Mouse (Mus musculus) hindbrain, embryonic 15.5 days (tissue): ENCODE measurements around the gene Adamts4. TPM values are rescaled to one million over a fixed set of nuclear protein-coding genes. Genes with fewer than 3 reads are reported as not detected.
A peak's percentile ranks its signal among the peaks of the same experiment; 100 is the strongest.

Experiments used
- ATAC-seq: fragments of 200-750 bp; cut with Nextera tagmentation; 2 replicates; pipeline ENCODE4 v1.8.0; 2017; ENCODE audit warnings: low read depth, moderate number of reproducible peaks, moderate TSS enrichment; ENCODE audit not compliant: low FRiP score
- H3K27ac ChIP-seq: fragments of 300-500 bp; sonication (generic); replicated peaks from 2 replicates; pipeline ENCODE4 v1.5.1; 2015; ENCODE audit warnings: mild to moderate bottlenecking, inconsistent platforms
- H3K27me3 ChIP-seq: fragments of 300-500 bp; sonication (generic); 2 replicates; pipeline ENCODE4 v1.6.1; 2015; ENCODE audit warnings: control low read depth, inconsistent platforms
- H3K36me3 ChIP-seq: fragments of 300-500 bp; sonication (generic); 2 replicates; pipeline ENCODE4 v1.6.1; 2015; ENCODE audit warnings: control low read depth, inconsistent platforms
- H3K4me1 ChIP-seq: fragments of 300-500 bp; sonication (generic); replicated peaks from 2 replicates; pipeline ENCODE4 v1.6.1; 2015; ENCODE audit warnings: control low read depth, inconsistent platforms
- H3K4me2 ChIP-seq: fragments of 300-500 bp; sonication (generic); 2 replicates; pipeline ENCODE4 v1.6.1; 2015; ENCODE audit warnings: moderate library complexity, mild to moderate bottlenecking, inconsistent platforms
- H3K4me3 ChIP-seq: fragments of 300-500 bp; sonication (generic); 2 replicates; pipeline ENCODE4 v1.5.1; 2015; ENCODE audit warnings: mild to moderate bottlenecking, inconsistent platforms
- H3K9ac ChIP-seq: fragments of 300-500 bp; sonication (generic); 2 replicates; pipeline ENCODE4 v1.6.1; 2015; ENCODE audit warnings: inconsistent platforms
- H3K9me3 ChIP-seq: fragments of 300-500 bp; sonication (generic); 2 replicates; pipeline ENCODE4 v1.6.1; 2016; ENCODE audit warnings: control low read depth, inconsistent platforms
- WGBS: fragments of 180-500 bp; shearing (Covaris S2); methylation state at CpG from one replicate; pipeline ENCODE4 v1.1.7; 2015; 5-methylcytosine and 5-hydroxymethylcytosine counted together
- polyA plus RNA-seq: library from polyadenylated mRNA; unstranded; fragments of >200 nt; fragmentation: Nextera tagmentation; extraction: Ambion mirVana; gene quantifications from 2 replicates; pipeline ENCODE4 v1.2.1, GENCODE M21; 2015

Gene Adamts4
- polyA plus RNA-seq, 1 experiment from 2014 or later, result 6.2 TPM

GRCm38 (mm10) chr1:171247453-171247841 lies 2.8 kb upstream of the Adamts4 start:
- no peaks in the 10 kb centered on the region for H3K27me3 ChIP-seq
- H3K4me1 ChIP-seq, result peaks cover 48% of the 10 kb centered on the region
- peak overlapping the region; percentile 53 for H3K4me2 ChIP-seq
- H3K36me3 ChIP-seq, result peaks cover 21% of the 10 kb centered on the region
- 14% methylated on average over 13 of the region's 13 CpGs for WGBS
- H3K9me3 ChIP-seq, result no peaks in the 10 kb centered on the region
- peak overlapping the region; percentile 4 for H3K9ac ChIP-seq
- no peak for ATAC-seq
- peak overlapping the region; percentile 55 for H3K27ac ChIP-seq
- peak overlapping the region; percentile 83 for H3K4me3 ChIP-seq

DNA sequence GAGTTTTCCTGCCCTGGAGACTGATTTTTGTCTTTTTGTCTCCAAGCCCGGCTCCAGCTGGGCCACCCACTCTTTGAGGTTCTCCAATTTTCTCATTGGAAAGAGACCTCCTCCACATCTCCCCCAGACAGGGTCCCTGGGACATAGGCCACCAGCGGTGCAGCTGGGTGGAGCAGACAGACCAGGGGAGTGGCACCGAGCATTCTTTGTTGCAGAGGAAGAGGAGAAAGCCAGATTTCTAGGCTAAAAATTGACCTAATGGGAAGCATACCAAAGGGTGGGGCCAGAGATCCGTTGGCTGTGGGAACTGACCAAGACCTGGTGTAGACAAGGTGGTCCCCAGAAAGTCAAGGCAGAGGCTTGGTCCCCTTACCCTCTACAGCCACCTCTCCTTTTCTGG lies 2.3 kb upstream of the Adamts4 start:
- no peak for ATAC-seq
- no peak overlapping the region for H3K9ac ChIP-seq
- H3K27me3 ChIP-seq, result no peaks in the 10 kb centered on the region
- WGBS, result 25% methylated on average over 4 of the region's 4 CpGs
- peaks cover 17% of the 10 kb centered on the region; the same call in 1 of the 2 replicates for H3K36me3 ChIP-seq
- peak overlapping the region; percentile 53 for H3K4me2 ChIP-seq
- H3K9me3 ChIP-seq, result no peaks in the 10 kb centered on the region
- peak overlapping the region; percentile 55 for H3K27ac ChIP-seq
- H3K4me3 ChIP-seq, result no peak overlapping the region
- peaks cover 53% of the 10 kb centered on the region for H3K4me1 ChIP-seq

GRCm38 (mm10) chr1:171248386-171249226 lies 1.6 kb upstream of the Adamts4 start:
- peaks cover 53% of the 10 kb centered on the region for H3K4me1 ChIP-seq
- H3K27ac ChIP-seq, result peak overlapping the region; percentile 16; the same call in 1 of the 2 replicates
- ATAC-seq, result no peak

DNA sequence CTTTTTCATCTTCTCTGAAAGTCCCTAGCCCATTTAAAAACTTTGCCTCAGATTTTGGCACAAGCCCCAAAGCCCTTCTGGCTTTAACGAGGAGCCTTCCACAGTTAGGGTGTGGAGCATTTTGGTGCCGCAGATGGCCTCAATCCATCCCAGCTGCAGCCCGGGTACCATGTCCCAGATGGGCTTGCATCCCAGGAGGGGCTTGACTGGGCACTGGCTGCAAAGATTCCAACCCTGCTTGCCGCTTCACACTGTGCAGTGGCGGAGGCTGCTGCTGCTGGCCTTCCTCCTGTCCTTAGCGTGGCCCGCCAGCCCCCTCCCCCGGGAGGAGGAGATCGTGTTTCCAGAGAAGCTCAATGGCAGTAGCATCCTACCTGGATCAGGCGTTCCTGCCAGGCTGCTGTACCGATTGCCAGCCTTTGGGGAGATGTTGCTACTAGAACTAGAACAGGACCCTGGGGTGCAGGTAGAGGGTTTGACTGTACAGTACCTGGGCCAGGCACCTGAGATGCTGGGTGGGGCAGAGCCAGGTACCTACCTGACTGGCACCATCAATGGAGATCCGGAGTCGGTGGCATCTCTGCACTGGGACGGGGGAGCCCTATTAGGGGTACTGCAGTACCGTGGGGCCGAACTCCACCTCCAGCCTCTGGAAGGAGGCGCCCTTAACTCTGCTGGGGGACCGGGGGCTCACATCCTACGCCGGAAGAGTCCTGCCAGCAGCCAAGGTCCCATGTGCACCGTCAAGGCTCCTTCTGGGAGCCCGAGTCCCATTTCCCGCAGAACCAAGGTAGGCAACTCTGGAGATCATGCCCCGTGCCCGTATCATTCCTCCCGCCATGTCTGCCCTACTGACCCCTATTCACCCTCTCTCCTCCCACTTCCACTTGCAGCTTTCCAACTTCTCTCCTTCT lies 716 bp downstream of the Adamts4 start, which contains the start of gene Ndufs2:
TSS of gene Ndufs2 (minus strand) at position 709 of the 914 bp plus-strand sequence.
- H3K4me1 ChIP-seq, result peaks cover 42% of the 10 kb centered on the region
- 14% methylated on average over 26 of the region's 26 CpGs for WGBS
- no peaks in the 10 kb centered on the region for H3K36me3 ChIP-seq
- no peaks in the 10 kb centered on the region for H3K27me3 ChIP-seq
- H3K9ac ChIP-seq, result peak within 1 kb of the TSS; percentile 16; the same call in 1 of the 2 replicates
- peak within 1 kb of the TSS; percentile 28 for H3K4me3 ChIP-seq
- 0 out of 2 replicates have a peak, but pooled peaks have one; percentile 17 for ATAC-seq
- H3K4me2 ChIP-seq, result peak within 1 kb of the TSS; percentile 50
- H3K27ac ChIP-seq, result peak within 1 kb of the TSS; percentile 72
- H3K9me3 ChIP-seq, result no peaks in the 10 kb centered on the region

More at GRCm38 (mm10) chr1:171248386-171249226, 1.6 kb upstream of the Adamts4 start:
- H3K4me2 ChIP-seq, result no peak overlapping the region
- H3K9me3 ChIP-seq, result no peaks in the 10 kb centered on the region
- H3K36me3 ChIP-seq, result peaks cover 15% of the 10 kb centered on the region; the same call in 1 of the 2 replicates
- 44% methylated on average over 3 of the region's 3 CpGs for WGBS
- no peak overlapping the region for H3K9ac ChIP-seq
- H3K4me3 ChIP-seq, result no peak overlapping the region
- H3K27me3 ChIP-seq, result no peaks in the 10 kb centered on the region

DNA sequence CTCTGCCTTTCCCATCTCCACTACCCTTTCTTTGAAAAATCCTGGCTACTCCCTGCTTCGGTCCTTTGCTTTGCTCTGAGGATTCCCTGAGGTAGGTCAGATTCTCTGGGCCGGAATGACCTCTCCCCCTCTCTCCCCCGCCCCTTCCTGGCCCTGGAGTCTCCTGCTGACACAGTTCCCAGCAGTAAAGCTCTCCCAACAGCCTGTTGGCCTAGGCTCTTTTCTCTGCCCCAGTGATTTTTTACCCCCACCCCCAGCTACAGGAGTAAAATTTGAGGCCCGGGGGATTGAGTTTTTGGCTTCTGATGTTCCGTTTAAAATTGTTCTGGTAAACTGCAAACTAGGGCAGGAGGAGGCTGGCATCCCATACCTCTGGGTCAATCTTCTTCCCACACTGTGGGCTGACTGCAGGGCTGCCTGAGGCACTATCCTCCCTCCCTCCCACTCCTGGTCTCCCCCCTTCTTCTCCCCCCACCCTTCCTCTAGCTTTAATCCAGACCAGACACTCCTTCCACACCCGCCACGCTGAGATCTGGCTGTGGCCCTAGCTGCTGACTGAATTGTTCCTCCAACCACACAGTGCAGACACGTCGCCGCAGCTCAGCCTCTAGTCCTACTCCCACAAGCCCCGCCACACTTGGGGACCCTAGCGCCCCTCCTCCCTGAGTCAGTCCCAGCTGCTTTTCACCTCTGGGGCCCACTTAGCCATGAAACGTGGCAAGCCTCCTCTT lies 1.5 kb downstream of the Adamts4 start:
- Histone ChIP-seq H3K9ac (no peak overlapping the region), H3K4me1 (peaks cover 36% of the 10 kb centered on the region), H3K4me2 (peak overlapping the region; percentile 50), H3K27ac (peak overlapping the region; percentile 6; the same call in 1 of the 2 replicates), H3K4me3 (peak overlapping the region; percentile 28; the same call in 1 of the 2 replicates), H3K9me3 (no peaks in the 10 kb centered on the region), H3K27me3 (no peaks in the 10 kb centered on the region), H3K36me3 (no peaks in the 10 kb centered on the region)
- 3% methylated on average over 13 of the region's 13 CpGs for WGBS
- ATAC-seq, result no peak

DNA sequence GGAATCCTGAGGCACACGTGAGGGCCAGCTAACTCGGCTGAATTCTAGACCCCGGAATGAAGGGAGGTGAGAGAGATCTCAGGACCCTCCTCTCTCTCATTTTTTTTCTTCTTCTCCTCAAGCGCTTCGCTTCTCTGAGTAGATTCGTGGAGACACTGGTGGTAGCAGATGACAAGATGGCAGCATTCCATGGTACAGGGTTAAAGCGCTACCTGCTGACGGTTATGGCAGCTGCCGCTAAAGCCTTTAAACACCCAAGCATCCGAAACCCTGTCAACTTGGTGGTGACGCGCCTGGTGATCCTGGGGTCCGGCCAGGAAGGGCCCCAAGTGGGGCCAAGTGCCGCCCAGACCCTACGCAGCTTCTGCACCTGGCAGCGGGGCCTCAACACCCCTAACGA lies 2.2 kb downstream of the Adamts4 start:
- WGBS, result 51% methylated on average over 17 of the region's 17 CpGs
- no peaks in the 10 kb centered on the region for H3K9me3 ChIP-seq
- H3K36me3 ChIP-seq, result no peaks in the 10 kb centered on the region
- ATAC-seq, result no peak
- peak overlapping the region; percentile 50 for H3K4me2 ChIP-seq
- H3K27ac ChIP-seq, result no peak overlapping the region; the same call in 1 of the 2 replicates
- no peak overlapping the region for H3K9ac ChIP-seq
- no peak overlapping the region for H3K4me3 ChIP-seq
- peaks cover 35% of the 10 kb centered on the region for H3K4me1 ChIP-seq
- H3K27me3 ChIP-seq, result no peaks in the 10 kb centered on the region

DNA sequence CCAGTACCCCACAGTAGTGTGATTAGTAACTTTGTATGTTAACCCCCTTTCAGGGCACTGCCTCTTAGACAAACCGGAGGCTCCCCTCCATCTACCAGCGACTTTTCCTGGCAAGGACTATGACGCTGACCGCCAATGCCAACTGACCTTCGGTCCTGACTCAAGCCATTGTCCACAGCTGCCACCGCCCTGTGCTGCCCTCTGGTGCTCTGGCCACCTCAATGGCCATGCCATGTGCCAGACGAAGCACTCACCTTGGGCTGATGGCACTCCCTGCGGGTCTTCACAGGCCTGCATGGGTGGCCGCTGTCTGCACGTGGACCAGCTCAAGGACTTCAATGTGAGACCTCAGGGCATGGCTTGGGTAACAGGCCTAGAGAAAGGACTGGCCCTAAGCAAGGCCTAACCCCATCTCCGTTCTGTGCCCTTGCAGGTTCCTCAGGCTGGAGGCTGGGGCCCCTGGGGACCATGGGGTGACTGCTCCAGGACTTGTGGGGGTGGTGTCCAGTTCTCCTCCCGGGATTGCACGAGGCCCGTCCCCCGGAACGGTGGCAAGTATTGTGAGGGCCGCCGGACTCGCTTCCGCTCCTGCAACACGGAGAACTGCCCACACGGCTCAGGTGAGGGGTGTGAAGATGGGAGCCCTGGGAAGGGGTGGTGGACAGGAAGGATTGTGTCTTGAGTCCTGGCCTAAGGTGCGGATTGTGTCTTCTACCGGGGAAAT lies 6.0 kb downstream of the Adamts4 start:
- H3K4me2 ChIP-seq, result no peak overlapping the region
- H3K9ac ChIP-seq, result no peak overlapping the region
- H3K9me3 ChIP-seq, result no peaks in the 10 kb centered on the region
- no peak overlapping the region for H3K27ac ChIP-seq
- H3K4me1 ChIP-seq, result peaks cover 15% of the 10 kb centered on the region
- no peaks in the 10 kb centered on the region for H3K36me3 ChIP-seq
- ATAC-seq, result no peak
- no peak overlapping the region for H3K4me3 ChIP-seq
- H3K27me3 ChIP-seq, result no peaks in the 10 kb centered on the region
- WGBS, result 91% methylated on average over 24 of the region's 24 CpGs

- ATAC-seq, result no peak; the same call in 1 of the 2 replicates
- peaks cover 9% of the 10 kb centered on the region for H3K4me1 ChIP-seq
- no peaks in the 10 kb centered on the region for H3K9me3 ChIP-seq
- H3K4me2 ChIP-seq, result no peak overlapping the region
- no peak overlapping the region for H3K4me3 ChIP-seq
- no peaks in the 10 kb centered on the region for H3K27me3 ChIP-seq
- WGBS, result 72% methylated on average over 15 of the region's 15 CpGs
- H3K27ac ChIP-seq, result no peak overlapping the region
- no peak overlapping the region for H3K9ac ChIP-seq
- no peaks in the 10 kb centered on the region for H3K36me3 ChIP-seq
Observed at GRCm38 (mm10) chr1:171256937-171257548, 6.8 kb downstream of the Adamts4 start.

DNA sequence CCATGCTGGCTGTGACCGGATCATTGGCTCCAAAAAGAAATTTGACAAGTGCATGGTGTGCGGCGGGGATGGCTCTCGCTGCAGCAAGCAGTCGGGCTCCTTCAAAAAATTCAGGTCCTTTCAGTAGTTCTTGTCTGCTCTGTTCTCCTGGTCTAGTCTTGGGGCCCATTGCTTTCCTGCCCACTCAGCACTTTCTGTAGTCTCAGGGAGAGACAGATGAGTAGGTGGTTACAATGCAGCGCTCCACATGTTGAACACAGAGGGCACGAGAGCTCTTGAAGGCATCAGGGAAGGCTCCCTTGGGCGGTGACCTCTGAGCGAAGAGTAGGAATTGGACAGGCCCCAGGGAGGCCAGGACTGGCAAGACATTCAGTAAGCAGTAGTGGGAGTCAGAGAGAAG lies 7.6 kb downstream of the Adamts4 start:
- no peak overlapping the region for H3K4me2 ChIP-seq
- H3K4me1 ChIP-seq, result peaks cover 11% of the 10 kb centered on the region
- no peaks in the 10 kb centered on the region for H3K36me3 ChIP-seq
- 82% methylated on average over 9 of the region's 9 CpGs for WGBS
- ATAC-seq, result no peak
- no peak overlapping the region for H3K27ac ChIP-seq
- H3K27me3 ChIP-seq, result no peaks in the 10 kb centered on the region
- H3K4me3 ChIP-seq, result no peak overlapping the region
- H3K9ac ChIP-seq, result no peak overlapping the region
- H3K9me3 ChIP-seq, result no peaks in the 10 kb centered on the region

- Histone ChIP-seq H3K4me1 (peaks cover 16% of the 10 kb centered on the region), H3K4me3 (no peak overlapping the region)
- no peak for ATAC-seq
Observed at GRCm38 (mm10) chr1:171258921-171259320, 8.7 kb downstream of the Adamts4 start.

More at GRCm38 (mm10) chr1:171258921-171259320, 8.7 kb downstream of the Adamts4 start:
- Histone ChIP-seq H3K36me3 (no peaks in the 10 kb centered on the region), H3K9ac (no peak overlapping the region), H3K27ac (no peak overlapping the region), H3K27me3 (no peaks in the 10 kb centered on the region), H3K4me2 (no peak overlapping the region), H3K9me3 (no peaks in the 10 kb centered on the region)
- 77% methylated on average over 17 of the region's 17 CpGs for WGBS
